Mouse (Mus musculus) large intestine, adult 2 months (tissue): ENCODE data around the gene Tmem171. TPM values are rescaled to one million over a fixed set of nuclear protein-coding genes. Genes with fewer than 3 reads are reported as not detected.

Source experiments
- DNase-seq: peaks from one replicate; pipeline ENCODE4 v3.0.0-alpha.2; 2012; ENCODE audit warnings: low read depth, low spot score
- WGBS: fragments of 180-500 bp; shearing (Covaris S2); methylation state at CpG from one replicate; pipeline ENCODE4 v1.1.7; 2018; 5-methylcytosine and 5-hydroxymethylcytosine counted together
- polyA plus RNA-seq: library from polyadenylated mRNA; depleted of rRNA; stranded (reverse); fragments of >200 nt; gene quantifications from 2 replicates; pipeline ENCODE4 v1.2.3, GENCODE M21; 2012; rRNA removed

Tmem171 gene
- polyA plus RNA-seq: 25.9 and 33.5 TPM in 2 replicates

GRCm38 (mm10) chr13:98694773-98695314 is at the start of gene Tmem171:
TSS of gene Tmem171 (minus strand) at chr13:98694834.
- no peak for DNase-seq
- WGBS: 7% methylated on average over 43 of the region's 44 CpGs

GRCm38 (mm10) chr13:98743829-98744228 is 49.2 kb upstream of the Tmem171 start:
- no peak for DNase-seq

GRCm38 (mm10) chr13:98743214-98743613 is 48.6 kb upstream of the Tmem171 start:
- 92% methylated on average over 6 of the region's 6 CpGs for WGBS
- no peak for DNase-seq

DNA sequence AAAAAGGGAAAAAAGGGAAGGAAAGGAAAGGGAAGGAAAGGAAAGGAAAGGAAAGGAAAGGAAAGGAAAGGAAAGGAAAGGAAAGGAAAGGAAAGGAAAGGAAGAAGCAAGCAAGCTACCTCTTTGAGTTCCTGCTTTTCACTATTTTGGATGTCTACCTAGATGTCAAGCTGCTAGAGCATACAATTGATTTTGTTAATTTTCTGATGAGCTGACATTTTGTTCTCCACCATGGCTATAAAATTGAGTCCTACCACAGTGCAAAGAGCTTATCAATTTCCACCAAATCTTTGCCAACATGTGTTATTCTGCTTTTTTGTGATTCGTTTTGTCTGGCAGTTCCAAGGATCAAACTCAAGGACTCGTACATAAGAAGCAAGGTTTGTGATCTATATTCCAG is 43.6 kb upstream of the Tmem171 start:
- WGBS: 96% methylated on average over 2 of the region's 2 CpGs
- no peak for DNase-seq

GRCm38 (mm10) chr13:98733292-98733691 is 38.7 kb upstream of the Tmem171 start:
- 39% methylated on average over 3 of the region's 3 CpGs for whole genome bisulfite sequencing

DNA sequence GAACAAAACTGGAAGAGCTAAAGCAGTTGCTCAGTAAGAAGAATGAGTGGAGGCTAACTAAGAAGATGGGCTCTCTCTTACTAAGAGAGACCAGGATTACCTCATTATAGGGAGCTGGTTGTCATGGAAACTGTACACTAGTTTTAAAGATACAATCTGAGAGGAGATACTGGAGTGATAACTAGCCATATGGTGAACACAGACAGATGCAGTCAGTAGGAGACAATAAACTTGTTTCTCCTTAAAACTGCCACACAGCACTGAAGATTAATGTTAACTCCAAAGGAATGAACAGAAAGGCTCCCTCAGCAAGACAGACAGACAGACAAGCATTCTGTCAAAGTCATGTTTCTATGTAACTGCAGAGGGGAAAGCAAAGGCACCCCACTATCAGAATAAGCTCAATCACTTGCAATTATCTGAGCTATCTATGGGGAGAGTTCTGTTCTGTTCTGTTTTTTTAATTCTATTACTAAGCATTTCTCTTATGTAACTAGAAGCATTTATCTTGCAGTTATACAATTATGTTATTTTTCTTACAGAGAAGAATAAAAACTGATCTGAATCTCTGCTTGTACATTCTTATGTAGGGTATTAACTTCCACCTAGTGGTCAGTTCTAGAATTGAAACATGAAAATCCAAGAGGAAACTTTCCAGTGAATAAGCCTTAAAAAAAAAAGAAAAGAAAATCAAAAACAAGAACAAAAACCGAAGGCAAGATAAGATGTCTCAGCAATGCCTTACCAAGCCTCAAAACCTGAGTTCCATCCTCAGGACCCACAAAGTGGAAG is 34.8 kb upstream of the Tmem171 start:
- WGBS: 9% methylated on average over 1 of the region's 1 CpGs
- DNase-seq: no peak

More at GRCm38 (mm10) chr13:98733292-98733691, 38.7 kb upstream of the Tmem171 start:
- DNase-seq: no peak

DNA sequence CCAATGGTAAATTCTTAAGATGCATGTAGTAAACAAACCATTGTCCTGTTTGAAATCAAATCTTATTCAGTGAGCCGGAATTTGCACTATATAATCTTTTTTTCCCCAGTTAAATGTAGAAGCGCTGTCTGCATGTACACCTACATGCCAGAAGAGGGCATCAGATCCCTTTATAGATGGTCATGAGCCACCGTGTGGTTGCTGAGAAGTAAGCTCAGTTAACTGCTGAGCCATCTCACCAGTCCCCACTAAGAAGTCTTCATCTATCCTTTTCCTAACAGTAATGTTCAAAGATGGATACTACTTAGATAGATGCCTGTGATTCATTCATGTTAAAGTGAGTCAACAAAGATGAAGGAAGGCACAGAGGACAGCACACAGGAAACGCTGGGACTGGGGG is 31.9 kb upstream of the Tmem171 start:
- WGBS: 54% methylated on average over 4 of the region's 4 CpGs
- DNase-seq: no peak

- 91% methylated on average over 1 of the region's 1 CpGs for WGBS
- DNase-seq: no peak
Measured at GRCm38 (mm10) chr13:98723430-98723829, 28.8 kb upstream of the Tmem171 start.

- 62% methylated on average over 1 of the region's 1 CpGs for WGBS
- DNase-seq: no peak
Measured at GRCm38 (mm10) chr13:98722296-98722695, 27.7 kb upstream of the Tmem171 start.

- WGBS: 85% methylated on average over 8 of the region's 8 CpGs
- no peak for DNase-seq
Measured at GRCm38 (mm10) chr13:98716176-98716575, 21.5 kb upstream of the Tmem171 start.

DNA sequence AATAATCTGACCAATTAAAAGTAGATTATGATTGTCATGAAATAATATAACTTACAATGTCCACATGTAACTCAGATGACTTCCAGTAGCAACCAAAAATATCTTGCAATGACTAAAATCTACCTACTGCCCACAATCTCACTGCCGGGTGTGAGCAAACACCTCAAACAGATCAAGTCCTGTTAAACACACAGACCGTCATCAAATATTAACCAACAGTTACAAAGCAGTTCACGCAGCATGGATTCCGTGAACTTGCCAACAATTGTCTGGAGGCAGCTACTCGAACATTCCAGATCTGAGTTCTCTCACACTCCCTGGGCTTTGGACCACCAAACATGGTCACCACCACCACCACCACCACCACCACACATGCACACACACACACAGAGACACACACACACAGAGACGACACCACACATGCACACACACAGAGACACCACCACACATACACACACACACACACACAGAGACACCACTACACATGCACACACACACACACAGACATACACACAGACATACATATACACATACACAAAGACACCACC is 20.9 kb upstream of the Tmem171 start:
- no peak for DNase-seq
- 35% methylated on average over 6 of the region's 6 CpGs for WGBS

DNA sequence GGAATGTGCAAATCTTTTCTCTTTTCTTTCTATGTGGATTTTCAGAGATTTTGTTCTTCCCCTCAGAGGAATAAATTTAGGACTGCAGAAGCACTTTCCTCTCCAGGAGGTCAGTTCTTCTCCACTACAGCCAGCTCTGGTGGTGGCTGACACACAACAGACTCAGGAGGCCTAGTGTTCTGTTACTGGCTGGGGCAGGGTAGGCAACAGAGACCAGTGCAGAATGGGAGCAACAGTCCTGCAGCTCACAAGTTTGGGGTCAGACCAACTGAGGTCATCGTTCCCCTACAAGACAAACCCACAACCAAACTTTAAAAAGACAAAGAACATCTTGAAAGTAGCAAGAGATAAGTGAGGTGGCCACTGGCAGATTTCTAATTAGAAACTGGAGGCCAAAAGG is 16.0 kb upstream of the Tmem171 start:
- WGBS: 92% methylated on average over 1 of the region's 1 CpGs

DNA sequence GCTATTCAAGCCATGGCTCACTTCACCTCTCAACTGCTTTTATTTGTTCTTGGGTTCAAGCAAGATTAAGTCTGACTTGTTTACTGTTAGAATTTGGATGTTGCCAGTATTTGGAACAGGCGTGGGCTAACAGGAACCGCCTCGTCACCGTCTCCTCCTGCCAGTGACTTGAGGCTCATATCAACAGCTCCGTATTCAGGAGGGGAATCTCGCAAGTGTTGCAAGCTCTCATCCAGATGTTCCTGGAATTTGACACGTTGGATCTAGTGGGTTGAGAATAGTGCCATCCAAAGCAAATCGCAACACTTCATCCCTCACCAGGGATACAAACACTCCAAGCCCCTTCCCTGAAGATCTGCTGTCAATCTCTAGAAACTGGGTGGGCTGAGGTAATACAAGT is 15.6 kb upstream of the Tmem171 start:
- DNase-seq: no peak
- 72% methylated on average over 8 of the region's 8 CpGs for WGBS

More for the DNA sequence above, 16.0 kb upstream of the Tmem171 start:
- DNase-seq: no peak

- WGBS: 79% methylated on average over 4 of the region's 4 CpGs
- no peak for DNase-seq
Measured at GRCm38 (mm10) chr13:98705501-98705900, 10.9 kb upstream of the Tmem171 start.

GRCm38 (mm10) chr13:98703786-98704185 is 9.2 kb upstream of the Tmem171 start:
- DNase-seq: no peak
- WGBS: 72% methylated on average over 7 of the region's 8 CpGs

- 90% methylated on average over 8 of the region's 8 CpGs for WGBS
Measured at GRCm38 (mm10) chr13:98702361-98702760, 7.7 kb upstream of the Tmem171 start.

GRCm38 (mm10) chr13:98701309-98701675 is 6.7 kb upstream of the Tmem171 start:
- WGBS: 47% methylated on average over 5 of the region's 5 CpGs
- DNase-seq: no peak

More at GRCm38 (mm10) chr13:98702361-98702760, 7.7 kb upstream of the Tmem171 start:
- DNase-seq: no peak

DNA sequence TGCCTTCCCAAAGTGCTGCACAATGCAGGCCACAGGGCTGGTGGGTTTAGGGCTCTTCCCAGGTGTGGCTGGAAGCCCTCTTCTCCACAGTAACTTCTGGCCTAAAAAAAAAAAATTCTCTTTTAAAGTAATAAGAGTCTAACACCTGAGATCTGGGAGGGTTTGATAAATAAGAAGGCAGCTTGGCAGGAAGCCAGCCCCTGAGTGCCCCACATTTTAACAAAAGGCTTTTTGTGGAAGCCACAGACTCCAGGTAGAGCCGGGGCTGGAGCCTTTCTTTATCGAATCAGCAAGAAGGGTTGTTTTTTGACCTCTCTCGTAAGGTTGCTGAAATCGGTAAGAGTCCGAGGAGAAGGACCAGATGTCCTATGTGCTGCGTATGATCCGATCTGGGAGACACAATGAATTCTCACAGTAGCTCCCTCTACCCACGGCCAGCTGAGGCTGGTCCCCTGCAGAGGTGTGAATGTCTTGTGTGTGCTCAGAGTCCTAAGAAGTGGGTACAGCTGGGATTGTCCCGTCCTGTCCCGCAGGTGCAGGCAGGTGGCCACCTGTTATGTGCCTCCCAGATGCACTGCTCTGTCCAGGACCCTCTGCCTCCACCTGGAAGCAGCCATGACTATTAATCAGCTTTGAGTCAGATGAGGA is 6.2 kb upstream of the Tmem171 start:
- whole genome bisulfite sequencing: 21% methylated on average over 10 of the region's 10 CpGs
- no peak for DNase-seq

- no peak for DNase-seq
- 32% methylated on average over 5 of the region's 5 CpGs for WGBS
Measured at GRCm38 (mm10) chr13:98699982-98700540, 5.4 kb upstream of the Tmem171 start.

DNA sequence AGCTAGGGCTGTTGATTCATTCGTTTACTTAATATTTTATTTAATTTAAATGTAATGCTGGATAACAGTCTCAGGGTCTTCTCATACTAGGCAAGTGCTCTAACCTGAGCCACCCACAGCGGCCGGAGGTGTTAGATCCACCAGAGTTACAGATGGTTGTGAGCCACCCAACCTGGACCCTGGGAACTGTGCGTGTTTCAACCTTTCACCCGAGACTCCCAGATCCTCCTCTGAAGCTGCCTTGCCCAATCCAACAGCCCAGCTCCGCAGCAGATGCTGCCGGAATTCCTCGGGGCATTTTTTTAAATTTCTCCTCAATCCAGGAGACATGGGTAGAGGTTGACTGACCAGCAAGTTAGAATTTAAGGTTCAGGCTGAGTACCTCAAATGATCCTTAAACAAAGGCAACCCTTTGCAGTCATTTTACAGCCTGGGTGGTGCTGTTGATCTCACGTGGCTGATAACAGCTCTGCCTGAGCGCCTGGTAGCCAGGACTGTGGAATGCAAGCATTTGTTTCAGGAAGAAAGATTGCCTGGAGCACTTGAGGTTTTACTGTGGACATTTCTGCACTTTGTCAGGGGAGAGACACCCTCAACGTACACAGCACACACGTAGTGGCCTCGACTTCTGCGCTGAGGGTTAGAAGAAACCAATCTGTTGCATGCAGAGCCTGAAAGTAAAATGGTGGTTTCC is 4.6 kb upstream of the Tmem171 start:
- WGBS: 25% methylated on average over 14 of the region's 14 CpGs
- DNase-seq: no peak
